Mouse (Mus musculus): ENCODE measurements at regions not wholly inside any gene's neighbourhood (a gene's known extent, or its start where the extent isn't known, plus 50 kb on each side); places are given as distances from the start of the nearest gene placed in this dataset.
"Not testable (repeated sequence)": the region's sequence is repeated elsewhere in the genome, so short reads cannot be mapped to it uniquely, and the experiment has no call there.

DNA sequence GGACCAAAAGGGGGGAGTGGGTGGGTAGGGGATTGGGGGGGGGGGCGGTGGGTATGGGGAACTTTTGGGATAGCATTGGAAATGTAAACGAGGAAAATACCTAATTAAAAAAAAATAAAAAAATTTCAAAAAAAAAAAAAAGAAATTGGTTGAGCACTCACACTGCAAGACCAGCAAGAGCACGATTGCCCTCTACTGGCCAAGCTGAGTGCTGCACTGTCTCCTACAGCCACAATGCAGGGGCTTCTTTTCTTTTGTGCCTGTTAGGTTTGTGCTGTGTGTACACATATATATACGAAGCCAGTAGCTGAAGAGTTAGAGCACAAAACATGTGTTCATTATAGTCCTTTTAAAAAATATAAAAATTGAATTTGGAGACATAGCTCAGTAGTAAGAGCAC lies 55.6 kb downstream of the Mup20 start:
- intact Hi-C loops (cut with DNase I), result no loop called here
- DNase-seq, result peak; percentile 1 to 21

DNA sequence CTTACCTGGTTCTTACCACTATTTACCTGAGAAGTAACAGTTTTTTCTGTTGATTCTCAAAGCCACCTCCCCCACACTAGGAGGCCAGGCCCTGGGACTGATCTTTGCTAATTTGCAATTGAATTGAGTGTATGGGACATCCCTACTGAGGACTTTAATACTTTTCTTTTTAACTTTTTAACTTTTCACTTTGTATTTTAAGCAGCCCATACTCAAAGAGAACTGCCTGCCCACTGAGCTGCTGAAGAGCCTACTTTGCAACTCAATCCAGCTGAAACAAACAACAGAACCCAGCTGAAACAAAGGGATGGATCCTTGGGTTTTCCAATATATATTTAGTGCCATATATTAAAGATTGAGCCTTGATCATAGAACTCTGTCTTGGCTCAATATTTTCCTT lies 64.0 kb downstream of the Mup20 start:
- intact Hi-C loops (cut with DNase I); DNase-seq: not testable (repeated sequence)

DNA sequence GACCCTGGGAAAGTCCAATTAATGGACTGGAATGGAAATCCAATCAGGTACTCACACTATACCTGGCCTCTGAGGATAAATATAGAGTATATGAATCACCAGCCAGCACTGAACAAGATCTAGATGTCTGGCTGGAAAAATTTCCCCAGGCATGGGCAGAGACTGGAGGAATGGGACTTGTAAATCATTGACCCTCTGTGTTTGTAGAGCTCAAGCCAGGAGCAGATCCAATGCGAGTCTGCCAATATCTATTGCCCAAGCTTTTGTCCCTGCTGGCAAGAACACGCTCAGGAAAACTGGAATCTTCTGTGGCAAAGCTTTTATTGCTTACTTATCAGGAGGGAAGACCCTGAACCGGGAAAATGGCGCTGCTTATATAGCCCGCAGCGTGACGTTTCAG lies 77.8 kb downstream of the Mup20 start:
- DNase-seq, result no peak
- intact Hi-C loops (cut with DNase I), result no loop called here

DNA sequence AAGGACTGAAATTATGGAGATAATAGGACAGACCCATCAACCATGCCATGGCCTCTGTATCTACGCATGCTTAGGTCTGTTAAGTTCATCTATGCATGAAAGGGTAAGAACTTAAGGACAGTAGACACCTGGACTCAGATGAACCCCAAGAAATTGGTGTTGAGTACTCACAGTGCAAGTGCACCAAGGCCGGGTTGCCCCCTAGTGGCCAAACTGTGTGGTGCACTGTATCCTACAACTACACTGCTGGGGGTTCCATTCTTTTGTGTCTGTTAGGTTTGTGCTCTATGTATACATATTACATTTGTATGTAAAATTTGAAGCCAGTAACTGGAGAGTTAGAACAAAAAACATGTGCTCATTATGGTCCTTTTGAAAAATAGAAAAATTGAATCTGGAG lies 80.7 kb downstream of the Mup20 start:
- peak in 1 of 2 experiments; percentile 10 for DNase-seq
- intact Hi-C loops (cut with DNase I), result no loop called here

DNA sequence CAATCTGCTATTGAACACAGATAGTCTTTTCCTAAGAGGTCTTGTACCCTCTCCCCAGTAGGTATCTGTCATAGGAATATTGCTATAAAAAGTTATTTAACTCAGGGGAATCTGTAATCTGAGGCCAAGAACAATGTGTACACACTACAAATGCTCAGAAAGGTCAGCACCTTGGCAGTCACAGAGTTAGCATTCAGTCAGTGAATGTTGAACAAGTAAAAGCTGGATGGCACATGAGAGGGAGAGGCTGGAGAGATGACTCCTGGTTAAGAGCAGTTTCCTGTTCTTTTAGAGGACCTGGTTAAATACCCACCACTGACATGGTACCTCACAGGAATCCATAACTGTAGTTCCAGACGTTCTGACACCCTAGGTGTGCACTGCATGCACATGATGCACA lies 84.3 kb downstream of the Mup20 start:
- DNase-seq, result no peak
- intact Hi-C loops (cut with DNase I), result no loop called here

DNA sequence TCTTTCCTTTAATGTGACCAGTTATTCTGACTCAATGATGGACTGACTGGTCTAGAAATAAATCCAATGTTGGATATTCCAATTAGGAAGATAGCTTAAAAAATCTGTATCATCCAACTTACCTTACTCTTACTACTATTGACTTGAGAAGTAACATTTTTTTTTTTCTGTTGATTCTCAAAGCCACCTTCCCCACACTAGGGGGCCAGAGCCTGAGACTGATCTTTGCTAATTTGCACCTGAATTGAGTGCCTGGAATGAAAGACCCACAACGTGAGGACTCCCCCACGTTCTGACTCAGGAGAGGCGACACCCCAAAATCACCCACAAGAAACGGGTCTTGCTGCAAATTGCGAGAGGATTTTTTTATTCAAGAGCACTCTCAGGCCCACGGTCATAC lies 86.3 kb downstream of the Mup20 start:
- intact Hi-C loops (cut with DNase I); DNase-seq: not testable (repeated sequence)

DNA sequence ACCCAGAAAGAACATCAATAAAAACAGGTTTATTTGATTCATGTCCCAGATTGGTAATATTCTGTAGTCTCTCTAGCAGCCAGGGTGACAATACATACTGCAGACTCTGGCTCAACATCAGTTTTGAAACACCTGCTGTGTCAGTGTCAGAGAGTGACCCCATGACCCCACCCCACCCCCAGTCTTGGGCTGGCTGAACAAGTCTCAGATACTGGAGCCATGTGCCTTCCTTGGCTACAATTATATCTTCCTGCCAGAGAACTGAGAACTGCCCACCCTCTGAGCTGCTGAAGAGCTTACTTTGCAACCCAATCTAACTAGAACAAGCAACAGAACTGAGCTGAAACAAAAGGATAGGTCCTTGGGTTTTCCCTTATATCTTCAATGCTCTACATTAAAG lies 91.6 kb downstream of the Mup20 start:
- DNase-seq, result no peak
- intact Hi-C loops (cut with DNase I), result no loop called here
